Mouse (Mus musculus) forebrain, postnatal 0 days (tissue): ENCODE measurements around the gene Gngt1. TPM values are rescaled to one million over a fixed set of nuclear protein-coding genes. Genes with fewer than 3 reads are reported as not detected.

ENCODE experiments used
- ATAC-seq: fragments of 200-750 bp; cut with Nextera tagmentation; 2 replicates; pipeline ENCODE4 v1.8.0; 2017; ENCODE audit warnings: mild to moderate bottlenecking, moderate library complexity
- DNase-seq: peaks from one replicate; pipeline ENCODE4 v3.0.0-alpha.2; 2015
- H3K27ac ChIP-seq: fragments of 300-500 bp; sonication (generic); 2 replicates; pipeline ENCODE4 v1.5.1; 2014; ENCODE audit warnings: low read depth, mild to moderate bottlenecking, antibody characterized with exemption, low read length, moderate library complexity, mixed read lengths
- H3K27me3 ChIP-seq: fragments of 300-500 bp; sonication (generic); 2 replicates; pipeline ENCODE4 v1.6.1; 2014; ENCODE audit warnings: mild to moderate bottlenecking, low read length, mixed read lengths; ENCODE audit not compliant: insufficient read depth
- H3K36me3 ChIP-seq: fragments of 300-500 bp; sonication (generic); 2 replicates; pipeline ENCODE4 v1.6.1; 2014; ENCODE audit warnings: mild to moderate bottlenecking, moderate library complexity; ENCODE audit not compliant: insufficient read depth
- H3K4me1 ChIP-seq: fragments of 300-500 bp; sonication (generic); 2 replicates; pipeline ENCODE4 v1.6.1; 2014; ENCODE audit warnings: antibody characterized with exemption; ENCODE audit not compliant: insufficient read depth
- H3K4me2 ChIP-seq: fragments of 300-500 bp; sonication (generic); 2 replicates; pipeline ENCODE4 v1.6.1; 2014; ENCODE audit warnings: low read depth, mild to moderate bottlenecking, moderate library complexity
- H3K4me3 ChIP-seq: fragments of 300-500 bp; sonication (generic); 2 replicates; pipeline ENCODE4 v1.5.1; 2014; ENCODE audit warnings: low read depth, low read length, mixed read lengths
- H3K9ac ChIP-seq: fragments of 300-500 bp; sonication (generic); 2 replicates; pipeline ENCODE4 v1.6.1; 2014; ENCODE audit warnings: mild to moderate bottlenecking
- H3K9me3 ChIP-seq: fragments of 300-500 bp; sonication (generic); 2 replicates; pipeline ENCODE4 v1.6.1; 2016; ENCODE audit warnings: low read length
- CTCF ChIP-seq: sonication (generic); IDR thresholded peaks from 2 replicates; pipeline ENCODE4 v1.5.1; 2016; ENCODE audit warnings: antibody characterized with exemption, control low read depth, low read depth
- WGBS: fragments of 180-500 bp; shearing (Covaris S2); extraction: QIAGEN DNeasy Blood & Tissue Kit; methylation state at CpG from one replicate; pipeline ENCODE4 v1.1.7; 2014; 5-methylcytosine and 5-hydroxymethylcytosine counted together
- polyA plus RNA-seq: library from polyadenylated mRNA; unstranded; fragments of >200 nt; fragmentation: Nextera tagmentation; extraction: Ambion mirVana; gene quantifications from 2 replicates; pipeline ENCODE4 v1.2.1, GENCODE M21; 2015
- total RNA-seq: library from RNA; depleted of rRNA; stranded (reverse); fragments of >200 nt; gene quantifications from 2 replicates; pipeline ENCODE4 v1.2.3, GENCODE M21; 2014; rRNA removed

Gngt1 gene
- total and polyA plus RNA-seq, 2 experiments from 2014 or later: not detected

GRCm38 (mm10) chr6:4022645-4023044, 29.1 kb downstream of the Gngt1 start:
- Histone ChIP-seq H3K27me3 (no peaks in the 10 kb centered on the region), H3K4me3 (no peak overlapping the region), H3K27ac (no peak overlapping the region), H3K4me2 (no peak overlapping the region), H3K9me3 (no peaks in the 10 kb centered on the region), H3K4me1 (no peaks in the 10 kb centered on the region), H3K9ac (no peak overlapping the region), H3K36me3 (no peaks in the 10 kb centered on the region)
- ATAC-seq (no peak), DNase-seq (no peak)
- 87% methylated on average over 1 of the region's 1 CpGs for WGBS
- no peak for TF ChIP-seq CTCF

- TF ChIP-seq CTCF: no peak
- H3K9me3 ChIP-seq: no peaks in the 10 kb centered on the region
- no peaks in the 10 kb centered on the region for H3K36me3 ChIP-seq
- ATAC-seq (no peak), DNase-seq (no peak)
- WGBS: 70% methylated on average over 2 of the region's 2 CpGs
- no peak overlapping the region for H3K9ac ChIP-seq
- H3K27me3 ChIP-seq: no peaks in the 10 kb centered on the region
- H3K27ac ChIP-seq: no peak overlapping the region
- no peak overlapping the region for H3K4me3 ChIP-seq
- H3K4me2 ChIP-seq: no peak overlapping the region
- no peaks in the 10 kb centered on the region for H3K4me1 ChIP-seq
Measured at GRCm38 (mm10) chr6:4026367-4026766, 32.8 kb downstream of the Gngt1 start.

- Histone ChIP-seq H3K36me3 (no peaks in the 10 kb centered on the region), H3K9me3 (no peaks in the 10 kb centered on the region), H3K27ac (no peak overlapping the region), H3K4me2 (no peak overlapping the region), H3K4me3 (no peak overlapping the region), H3K27me3 (no peaks in the 10 kb centered on the region), H3K4me1 (no peaks in the 10 kb centered on the region), H3K9ac (no peak overlapping the region)
- TF ChIP-seq CTCF: no peak
- 55% methylated on average over 3 of the region's 3 CpGs for WGBS
- no peak for DNase-seq
- ATAC-seq: no peak
Measured at GRCm38 (mm10) chr6:4030956-4031355, 37.4 kb downstream of the Gngt1 start.

- Histone ChIP-seq H3K4me3 (no peak overlapping the region), H3K36me3 (no peaks in the 10 kb centered on the region), H3K27me3 (no peaks in the 10 kb centered on the region), H3K27ac (no peak overlapping the region), H3K9ac (no peak overlapping the region), H3K4me2 (no peak overlapping the region), H3K4me1 (no peaks in the 10 kb centered on the region), H3K9me3 (no peaks in the 10 kb centered on the region)
- no peak for ATAC-seq
- no peak for TF ChIP-seq CTCF
- DNase-seq: no peak
- 89% methylated on average over 1 of the region's 1 CpGs for WGBS
Measured at GRCm38 (mm10) chr6:4041821-4042220, 48.2 kb downstream of the Gngt1 start.

Other genes with a start within 250 kb of the Gngt1 start
- gene Calcr, start 229.1 kb upstream of the Gngt1 start, total RNA-seq: 5.2 and 14.8 TPM in 2 replicates
- gene Calcr, start 229.1 kb upstream of the Gngt1 start, polyA plus RNA-seq: 1.4 and 3.3 TPM in 2 replicates
- gene Tfpi2, start 4.9 kb upstream of the Gngt1 start, total RNA-seq: 0.08 and 1.7 TPM in 2 replicates
- gene Tfpi2, start 4.9 kb upstream of the Gngt1 start, polyA plus RNA-seq: 0.30 and 0.33 TPM in 2 replicates
- gene Gng11, start 10.1 kb downstream of the Gngt1 start, total RNA-seq: 14.4 and 15.2 TPM in 2 replicates
- gene Gng11, start 10.1 kb downstream of the Gngt1 start, polyA plus RNA-seq: 21.4 and 28.8 TPM in 2 replicates
- 19.5 and 29.3 TPM in 2 replicates for gene Bet1, start 93.2 kb downstream of the Gngt1 start, total RNA-seq
- gene Bet1, start 93.2 kb downstream of the Gngt1 start, polyA plus RNA-seq: 23.1 and 24.3 TPM in 2 replicates